Mouse (Mus musculus) megakaryocyte progenitor cell, adult 5-6 weeks (primary cell): ENCODE measurements at regions not wholly inside any gene's neighbourhood (a gene's known extent, or its start where the extent isn't known, plus 50 kb on each side); places are given as distances from the start of the nearest gene placed in this dataset.

Source experiments
- ATAC-seq: replicated peaks from 2 replicates; pipeline ENCODE4 v1.8.0; 2016; ENCODE audit warnings: mild to moderate bottlenecking, moderate TSS enrichment, inconsistent platforms; ENCODE audit not compliant: poor library complexity

DNA sequence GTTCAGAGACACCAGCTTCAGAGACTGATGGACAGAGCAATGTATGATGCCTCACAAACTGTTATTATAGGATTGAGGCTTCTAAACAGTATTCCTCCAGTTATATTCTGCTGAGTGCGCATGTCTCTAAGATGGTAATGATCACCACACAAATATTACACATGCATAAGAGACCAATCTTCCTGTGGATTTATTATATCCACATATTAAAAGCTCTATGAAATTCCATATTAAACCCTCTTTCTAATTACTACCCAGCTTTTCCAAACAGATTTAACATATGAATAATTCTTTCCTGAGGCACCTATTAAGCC, 2252.9 kb downstream of the 4930444P10Rik start:
- no peak for ATAC-seq

DNA sequence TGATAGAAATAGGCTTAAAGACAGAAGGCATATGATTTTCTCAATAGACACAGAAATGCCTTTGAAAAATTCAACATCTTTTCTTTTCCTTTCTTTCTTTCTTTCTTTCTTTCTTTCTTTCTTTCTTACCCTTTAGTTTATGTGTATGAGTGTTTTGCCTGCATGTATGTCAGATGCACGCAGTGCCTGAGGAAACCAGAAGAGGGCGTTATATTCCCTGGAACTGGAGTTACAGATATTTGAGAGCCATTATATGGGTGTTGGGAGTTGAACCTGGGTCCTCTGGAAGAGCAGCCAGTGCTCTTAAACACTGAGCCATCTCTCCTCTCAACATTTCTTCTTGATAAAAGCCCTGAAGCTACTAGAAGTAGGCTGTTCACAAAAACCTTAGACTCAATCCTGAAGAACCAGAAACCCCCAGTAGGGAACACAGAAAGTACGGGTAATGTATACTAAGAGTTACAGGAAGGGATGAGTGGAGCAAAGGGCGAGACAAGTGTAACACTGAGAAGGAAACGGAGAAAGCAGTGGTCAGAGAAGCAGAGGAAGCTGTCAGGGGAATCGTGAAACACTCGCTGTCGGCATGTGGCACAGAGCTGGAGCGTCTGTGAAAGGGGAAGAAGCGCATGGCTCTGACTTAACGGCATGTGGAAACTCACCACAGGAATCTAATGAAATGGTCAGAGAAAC, 2253.4 kb downstream of the 4930444P10Rik start:
- ATAC-seq = peak; percentile 98

DNA sequence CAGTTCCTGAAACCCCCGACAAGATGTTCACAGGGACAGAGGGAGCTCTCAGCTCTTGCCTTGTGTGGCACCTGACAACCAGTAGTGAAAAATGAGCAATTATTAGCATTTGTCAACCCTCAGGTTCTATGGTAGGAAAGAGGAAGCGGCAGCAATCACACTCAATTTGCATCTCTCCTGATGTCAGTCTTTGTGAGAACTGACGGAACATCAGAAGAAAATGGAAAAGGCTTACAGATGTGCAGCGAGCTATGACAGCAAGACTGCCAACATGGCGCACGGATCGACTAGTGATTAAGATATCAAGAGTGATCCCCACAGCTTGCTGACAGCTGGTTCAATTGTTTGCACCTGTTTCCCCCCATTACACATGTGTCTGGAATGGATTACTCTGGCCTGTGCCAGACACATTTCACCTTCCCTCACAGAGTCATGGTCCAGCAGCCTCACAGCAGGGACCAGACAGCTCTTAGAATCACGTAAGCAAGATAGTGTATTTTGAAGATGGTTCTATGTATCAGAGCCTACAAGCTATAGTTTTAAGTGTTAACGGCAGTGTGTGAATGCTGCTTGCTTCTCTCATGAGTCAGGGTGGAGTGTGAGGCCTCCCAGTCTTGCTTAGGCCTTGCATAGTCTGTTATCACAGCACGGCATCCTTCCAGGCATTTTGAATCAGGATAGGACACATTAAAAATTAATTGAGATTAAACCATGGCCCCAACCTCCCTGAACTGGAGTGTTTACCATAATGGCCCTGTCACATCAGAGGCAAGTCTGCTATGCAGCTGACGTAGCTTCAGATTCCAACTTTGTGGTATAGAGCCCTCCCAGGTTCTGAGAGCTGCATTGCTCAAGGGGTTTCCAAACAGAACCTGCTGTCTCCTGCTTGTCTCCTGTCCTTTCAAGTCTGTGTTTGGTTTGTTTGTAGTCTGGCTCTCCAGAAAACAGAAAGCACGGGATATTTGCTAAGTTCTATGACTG, 2258.0 kb downstream of the 4930444P10Rik start:
- ATAC-seq = no peak

DNA sequence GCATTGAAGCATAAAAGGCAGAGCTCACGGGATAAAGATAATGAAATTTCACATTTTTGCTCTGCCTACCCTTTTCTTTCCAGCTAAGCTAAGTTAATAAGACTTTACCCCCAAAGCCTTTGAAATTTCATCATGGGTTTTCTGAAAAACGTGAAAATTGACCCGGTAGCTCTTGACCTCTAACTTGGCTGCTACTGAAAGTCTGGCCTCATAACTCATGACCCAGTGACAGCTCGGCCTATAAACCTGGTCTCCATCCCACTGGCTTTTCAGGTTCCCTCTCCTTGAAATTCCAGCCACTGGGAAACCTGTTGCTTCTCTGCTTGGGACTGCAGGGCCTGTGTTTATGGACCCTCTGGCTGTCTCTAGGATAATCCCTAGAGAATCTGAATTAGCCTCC, 2285.3 kb downstream of the 4930444P10Rik start:
- no peak for ATAC-seq

DNA sequence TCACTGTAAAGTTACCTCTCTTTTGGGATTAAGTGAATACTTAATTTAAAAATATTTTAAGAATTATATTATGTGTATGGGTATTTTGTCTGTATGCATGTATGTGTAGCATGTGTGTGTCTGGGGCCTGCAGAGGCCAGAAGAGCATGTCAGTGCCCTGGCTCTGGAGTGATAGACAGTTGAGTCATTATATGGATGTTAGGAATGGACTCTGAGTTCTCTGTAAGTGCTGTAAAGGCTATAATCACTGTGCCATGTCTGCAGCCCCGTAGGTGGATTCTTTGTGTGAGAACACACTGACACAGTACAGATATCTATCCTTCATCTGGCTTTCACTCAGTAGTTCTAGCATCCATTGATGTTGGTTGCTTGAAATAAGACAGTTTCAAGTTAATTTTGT, 2292.7 kb downstream of the 4930444P10Rik start:
- ATAC-seq = no peak

DNA sequence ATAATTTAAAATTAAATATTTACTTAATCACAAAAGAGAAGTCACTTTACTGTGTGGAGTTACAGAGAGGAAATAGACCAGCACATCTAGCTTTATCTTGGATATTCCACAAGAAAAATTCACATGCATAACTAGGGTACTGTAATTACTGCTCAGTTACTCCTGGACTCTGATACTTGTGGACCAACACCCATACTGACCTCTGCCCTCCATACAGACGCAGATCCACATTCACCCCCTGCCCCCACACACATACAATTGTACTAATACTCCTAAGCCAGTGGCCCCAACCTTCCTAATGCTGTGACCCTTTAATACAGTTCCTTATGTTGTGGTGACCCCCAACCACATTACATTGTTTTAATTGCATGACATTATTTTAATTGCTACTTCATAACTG, 2294.3 kb downstream of the 4930444P10Rik start:
- ATAC-seq = no peak

DNA sequence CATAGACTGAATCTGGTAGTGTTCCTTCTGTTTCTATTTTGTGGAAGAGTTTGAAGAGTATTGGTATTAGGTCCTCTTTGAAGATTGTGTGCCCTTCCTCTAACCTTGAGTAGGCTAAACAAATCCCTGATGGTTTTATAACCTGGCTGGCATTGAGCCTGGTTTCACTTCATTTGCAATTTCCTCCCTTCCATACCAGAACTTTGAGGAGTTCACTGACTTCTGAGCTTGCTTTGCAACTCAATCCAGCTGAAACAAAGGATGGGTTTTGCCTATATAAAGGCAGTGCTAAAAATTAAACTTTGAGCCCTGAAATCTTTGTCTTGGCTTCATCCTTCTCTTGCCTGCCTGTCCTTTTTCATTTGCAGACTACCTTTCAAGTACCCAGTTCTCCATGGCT, 2297.9 kb downstream of the 4930444P10Rik start:
- ATAC-seq = no peak

DNA sequence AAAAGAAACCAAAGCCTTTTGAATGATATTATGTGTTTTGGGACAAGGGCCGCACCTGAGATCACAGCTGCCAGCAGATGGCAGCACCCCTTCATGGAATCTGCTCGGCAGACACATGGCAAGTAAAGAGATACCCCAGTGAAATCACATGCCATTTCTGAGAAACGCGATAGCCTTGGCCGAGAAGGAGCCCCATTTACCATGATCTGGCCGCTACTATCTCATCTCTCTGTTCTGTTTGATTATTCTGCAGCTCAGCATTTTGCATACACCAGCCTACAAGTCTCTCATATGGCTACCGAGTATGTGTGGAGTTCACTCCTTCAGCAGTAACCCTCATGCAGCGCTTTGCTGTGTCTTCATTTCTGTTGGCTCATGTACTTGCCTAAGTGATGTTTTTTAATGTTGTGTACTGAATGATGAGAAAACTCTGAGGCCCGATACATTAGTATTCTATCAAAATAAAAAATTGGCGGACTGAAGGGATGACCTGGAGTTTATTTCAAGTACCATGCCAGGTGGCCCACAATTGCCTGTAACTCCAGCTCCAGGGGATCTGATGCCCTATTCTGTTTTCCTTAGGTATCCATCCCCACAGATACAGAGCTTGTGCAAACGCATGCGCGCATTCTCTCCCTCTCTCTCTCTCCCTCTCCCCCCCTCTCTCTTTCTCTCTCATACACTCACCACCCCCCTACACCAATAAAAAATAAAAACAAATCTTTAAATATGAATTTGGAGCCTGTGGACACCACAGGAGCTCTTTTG, 2303.6 kb downstream of the 4930444P10Rik start:
- peak; percentile 97 for ATAC-seq

DNA sequence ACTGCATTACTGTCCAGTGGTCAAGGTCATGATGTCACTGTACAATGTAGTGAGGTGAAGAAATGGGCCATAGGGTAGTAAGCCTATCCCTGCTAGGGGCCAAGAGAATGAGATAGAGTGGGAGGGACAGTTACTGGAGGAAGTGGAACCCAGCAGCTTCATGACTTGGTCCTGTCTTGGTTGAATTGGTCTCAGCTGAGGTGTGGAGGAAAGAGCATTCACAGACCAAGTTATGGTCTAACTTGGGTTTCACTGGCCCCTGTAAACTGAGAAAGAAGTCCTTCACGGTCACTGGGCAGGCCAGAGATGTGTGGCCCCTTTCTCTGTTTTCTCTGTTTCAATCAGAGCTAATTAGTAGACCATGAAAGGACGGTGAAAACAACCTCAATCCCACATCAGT, 2306.1 kb downstream of the 4930444P10Rik start:
- ATAC-seq = no peak

DNA sequence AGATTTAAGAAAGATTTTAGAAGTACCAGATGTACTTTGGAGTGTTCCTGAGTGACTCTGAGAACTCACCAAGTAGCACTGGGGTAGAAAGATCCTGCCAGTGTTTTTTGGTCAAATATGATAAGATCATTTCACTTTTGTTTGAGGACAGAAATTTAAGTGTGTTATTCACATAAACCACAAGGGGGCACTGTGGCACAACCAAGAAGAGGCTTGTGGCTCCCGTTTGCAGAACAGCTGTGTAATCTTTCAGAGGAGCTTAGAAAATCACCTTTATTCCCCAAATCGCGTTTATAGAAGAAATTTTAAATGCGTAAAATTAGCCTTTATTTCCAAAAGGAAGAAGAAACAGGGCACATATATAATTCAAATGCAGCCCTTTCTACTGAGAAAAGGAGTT, 2308.7 kb downstream of the 4930444P10Rik start:
- ATAC-seq = peak; percentile 80

DNA sequence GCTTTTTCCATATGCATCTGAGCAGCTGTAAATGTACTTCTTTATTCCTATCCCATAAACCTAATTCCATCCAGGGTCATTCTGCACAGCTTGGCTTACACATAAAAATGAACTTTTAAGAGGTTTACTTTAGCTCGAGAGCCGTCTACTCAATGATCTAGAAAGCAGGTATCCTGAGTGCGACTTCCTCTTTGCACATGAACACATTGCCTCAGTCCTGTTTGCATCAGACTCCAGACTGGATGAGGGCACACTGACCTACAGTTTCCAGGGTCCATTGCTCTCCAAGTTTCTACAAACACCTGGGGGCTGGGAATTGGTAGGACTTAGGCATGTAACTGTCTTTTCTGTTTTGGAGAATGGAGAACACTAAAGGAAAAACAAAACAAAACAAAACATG, 2310.5 kb downstream of the 4930444P10Rik start:
- ATAC-seq = peak; percentile 57; the same call in 1 of the 2 replicates

DNA sequence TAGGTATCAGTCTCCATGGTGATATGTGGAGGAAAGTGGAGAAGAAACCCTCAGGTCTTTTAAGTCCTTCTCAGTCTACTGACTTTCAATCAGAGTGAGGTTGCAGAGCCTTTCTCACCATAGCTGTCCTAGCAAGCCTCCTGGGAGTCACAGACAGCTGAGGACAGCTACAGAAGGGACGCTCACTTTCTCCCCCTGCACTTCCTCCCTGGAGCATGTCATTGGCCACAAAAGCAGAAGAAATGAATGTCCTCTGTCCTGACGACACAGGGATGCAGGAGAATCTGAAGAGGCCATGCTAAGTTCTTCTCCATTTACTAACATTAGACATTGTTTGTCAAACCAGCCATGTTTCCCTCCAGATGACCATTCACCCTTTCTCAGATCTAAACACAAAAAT, 2321.0 kb downstream of the 4930444P10Rik start:
- ATAC-seq = peak; percentile 83

DNA sequence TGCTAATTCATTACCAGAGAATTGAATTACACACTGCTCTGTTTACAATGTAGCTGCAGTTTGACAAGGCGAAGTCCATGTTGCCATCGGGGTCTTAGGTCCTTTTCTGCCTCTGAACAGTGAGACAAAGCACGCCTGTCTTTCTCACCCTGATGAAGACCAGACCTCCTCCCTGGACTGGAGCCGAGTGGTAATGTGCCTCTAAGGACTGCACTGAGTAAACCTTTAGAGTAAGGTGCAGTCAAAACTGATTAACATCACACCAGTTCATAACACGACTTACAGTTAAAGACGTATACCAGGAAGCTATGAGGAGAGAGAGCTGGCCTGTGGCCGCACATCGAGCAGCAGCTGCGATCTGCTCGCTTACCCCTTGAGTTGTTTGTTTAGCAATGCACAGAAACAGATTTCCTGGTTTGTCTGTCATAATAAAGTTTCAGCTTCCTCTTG, 2322.1 kb downstream of the 4930444P10Rik start:
- peak; percentile 83 for ATAC-seq

DNA sequence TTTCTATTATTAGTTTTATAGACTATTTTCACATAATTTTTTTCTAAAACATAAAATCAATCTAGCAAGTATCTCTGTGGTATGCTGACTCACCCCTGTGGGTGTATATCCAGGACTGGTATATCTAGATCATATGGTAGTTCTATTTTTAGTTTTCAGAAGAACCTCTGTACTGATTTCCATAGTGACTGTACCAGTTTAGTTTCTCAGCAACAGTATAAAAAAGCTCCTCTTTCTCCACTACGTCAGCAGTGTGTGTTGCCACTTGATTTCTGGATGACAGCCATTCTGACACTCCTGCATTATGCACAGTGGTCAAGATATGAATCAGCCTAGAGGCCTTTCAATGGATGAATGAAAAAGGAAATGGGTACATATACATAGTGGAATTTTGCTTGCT, 2338.6 kb downstream of the A830018L16Rik start:
- no peak for ATAC-seq

DNA sequence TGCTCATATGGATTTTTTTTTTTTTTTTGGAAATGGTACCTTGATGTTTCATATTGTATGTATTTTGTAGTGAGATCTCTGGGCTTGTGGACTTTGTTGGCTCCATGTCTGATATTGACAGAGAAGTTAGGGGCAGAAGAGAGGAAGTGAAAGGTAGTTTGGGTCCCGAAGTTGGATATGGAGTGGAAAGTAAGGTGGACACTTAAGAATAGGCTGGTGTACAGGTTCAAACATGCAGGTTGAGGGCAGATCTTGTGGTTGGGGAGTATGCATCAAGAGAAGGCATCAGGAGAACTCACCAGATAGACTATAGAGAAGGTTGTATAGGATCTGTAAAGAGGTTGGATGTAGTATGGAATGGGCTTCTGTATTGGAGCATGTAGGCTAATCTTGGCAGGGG, 2337.5 kb downstream of the A830018L16Rik start:
- ATAC-seq = no peak
